Mouse (Mus musculus): ENCODE measurements around the gene Synpr. TPM values are rescaled to one million over a fixed set of nuclear protein-coding genes. Genes with fewer than 3 reads are reported as not detected.
"Not testable (repeated sequence)": the region's sequence is repeated elsewhere in the genome, so short reads cannot be mapped to it uniquely, and the experiment has no call there.

The Synpr gene
- not detected for total RNA-seq (2021)
- long read RNA-seq, experiment 1 = 0 reads
- long read RNA-seq, experiment 2 = 0 reads

- intact Hi-C loops (cut with DNase I) = no loop called here
- DNase-seq = no peak
These were observed at the start of gene Synpr for GRCm38 (mm10) chr14:13284091-13284844. TSS of gene Synpr (plus strand) at chr14:13284780.

GRCm38 (mm10) chr14:13236929-13237328 lies 47.7 kb upstream of the Synpr start:
- DNase-seq = no peak
- intact Hi-C loops (cut with DNase I) = loop anchor here (5.0 kb wide), 1 partner anchor 660 kb away; no protein-coding TSS in a partner anchor

GRCm38 (mm10) chr14:13247431-13247830 lies 37.1 kb upstream of the Synpr start:
- no peak for DNase-seq
- intact Hi-C loops (cut with DNase I) = no loop called here

- DNase-seq = no peak
- intact Hi-C loops (cut with DNase I) = no loop called here
These were observed 35.2 kb upstream of the Synpr start for GRCm38 (mm10) chr14:13249361-13249760.

GRCm38 (mm10) chr14:13252594-13252993 lies 32.0 kb upstream of the Synpr start:
- no peak for DNase-seq
- intact Hi-C loops (cut with DNase I) = no loop called here

- intact Hi-C loops (cut with DNase I); DNase-seq: not testable (repeated sequence)
These were observed 29.8 kb upstream of the Synpr start for GRCm38 (mm10) chr14:13254741-13255140.

GRCm38 (mm10) chr14:13262406-13262805 lies 22.2 kb upstream of the Synpr start:
- DNase-seq = no peak
- intact Hi-C loops (cut with DNase I) = no loop called here

- intact Hi-C loops (cut with DNase I) = no loop called here
- no peak for DNase-seq
These were observed 18.2 kb upstream of the Synpr start for GRCm38 (mm10) chr14:13266331-13266730.

- intact Hi-C loops (cut with DNase I) = no loop called here
- no peak for DNase-seq
These were observed 17.4 kb upstream of the Synpr start for GRCm38 (mm10) chr14:13267181-13267580.

GRCm38 (mm10) chr14:13283211-13283610 lies 1.4 kb upstream of the Synpr start:
- no peak for DNase-seq

GRCm38 (mm10) chr14:13284845-13285198 lies 242 bp downstream of the Synpr start:
- intact Hi-C loops (cut with DNase I) = no loop called here
- no peak for DNase-seq

More at GRCm38 (mm10) chr14:13283211-13283610, 1.4 kb upstream of the Synpr start:
- intact Hi-C loops (cut with DNase I) = no loop called here

- no peak for DNase-seq
- intact Hi-C loops (cut with DNase I) = no loop called here
These were observed 956 bp downstream of the Synpr start for GRCm38 (mm10) chr14:13285341-13286130.

GRCm38 (mm10) chr14:13294200-13294599 lies 9.6 kb downstream of the Synpr start:
- intact Hi-C loops (cut with DNase I) = no loop called here

GRCm38 (mm10) chr14:13314323-13314722 lies 29.7 kb downstream of the Synpr start:
- intact Hi-C loops (cut with DNase I) = no loop called here
- DNase-seq = no peak

More at GRCm38 (mm10) chr14:13294200-13294599, 9.6 kb downstream of the Synpr start:
- no peak for DNase-seq

- no peak for DNase-seq
- intact Hi-C loops (cut with DNase I) = no loop called here
These were observed 43.9 kb downstream of the Synpr start for GRCm38 (mm10) chr14:13328461-13328860.

- intact Hi-C loops (cut with DNase I) = no loop called here
- no peak for DNase-seq
These were observed 48.1 kb downstream of the Synpr start for GRCm38 (mm10) chr14:13332497-13333306.

GRCm38 (mm10) chr14:13333372-13333771 lies 48.8 kb downstream of the Synpr start:
- no peak for DNase-seq
- intact Hi-C loops (cut with DNase I) = no loop called here

GRCm38 (mm10) chr14:13336162-13336561 lies 51.6 kb downstream of the Synpr start:
- intact Hi-C loops (cut with DNase I) = no loop called here
- no peak for DNase-seq

GRCm38 (mm10) chr14:13340688-13341087 lies 56.1 kb downstream of the Synpr start:
- DNase-seq = no peak
- intact Hi-C loops (cut with DNase I) = no loop called here

- intact Hi-C loops (cut with DNase I) = no loop called here
- DNase-seq = no peak
These were observed 59.7 kb downstream of the Synpr start for GRCm38 (mm10) chr14:13344240-13344639.

Measured in gastrocnemius, postnatal 36 days (tissue).